26 mouse cellular contexts compared by ENCODE assay signal in genomic region chr9:23600623-23601022, GRCm38 (mm10).
DNase-seq lines count a peak whose midpoint lies in the region; ATAC-seq and TF ChIP-seq lines count a peak whose summit lies in the region.
"Had no signal": no experiment of that assay in that cellular context is flagged by ENCODE, and none has a peak within 500 bp of the region (broad histone marks: within the 10 kb centered on the region; RNA-seq: fewer than 3 reads in every experiment).

No protein-coding gene starts in this region.

- no peak for ATAC-seq in Patski
- ATAC-seq: activated CD4-positive, CD25-positive, alpha-beta regulatory T cell, adult 4 months; CD4-positive, CD25-positive, alpha-beta regulatory T cell, adult 4 months; forebrain, embryonic 14.5 days; forebrain, postnatal 0 days; intestine, postnatal 0 days had no signal

- no peak for TF ChIP-seq EP300 in CH12.LX (IDR thresholded peaks at IDR 0.05; ENCODE audit: low read length)

- H3K4me1 ChIP-seq in CH12.LX (ENCODE audit: control insufficient read depth in 1 of 2, insufficient read depth in 2 of 2), result no peaks in the 10 kb centered on the region
- H3K4me1 ChIP-seq in thymus, adult 2 months (replicated peaks; ENCODE audit: control insufficient read depth, insufficient read depth, low read length), result no peaks in the 10 kb centered on the region
- H3K4me1 ChIP-seq: embryonic facial prominence, embryonic 12.5 days; embryonic facial prominence, embryonic 15.5 days; heart, embryonic 10.5 days had no signal

- no peak overlapping the region for H3K4me3 ChIP-seq in CH12.LX (replicated peaks in 1 of 3; ENCODE audit: low read depth in 2 of 3, low read length in 2 of 3, poor library complexity in 1 of 3)
- no peak overlapping the region for H3K4me3 ChIP-seq in thymus, adult 2 months (ENCODE audit: control insufficient read depth, insufficient read depth, low read length)
- H3K4me3 ChIP-seq: embryonic facial prominence, embryonic 12.5 days; embryonic facial prominence, embryonic 15.5 days; gastrocnemius, adult 2 months; heart, embryonic 10.5 days had no signal

- WGBS in thymus, adult 2 months, result 92% methylated on average over 2 of the region's 2 CpGs

- TF ChIP-seq POLR2A in CH12.LX (IDR thresholded peaks at IDR 0.05; ENCODE audit: low read depth, low read length), result no peak
- TF ChIP-seq POLR2A in thymus, adult 2 months (IDR thresholded peaks at IDR 0.05; ENCODE audit: control insufficient read depth, extremely low read depth, insufficient read depth, low read length, poor library complexity), result no peak

- peak; percentile 45 to 47 for DNase-seq in cerebellum, postnatal 14 days
- no peak for DNase-seq in cerebellum, postnatal 36 days
- peak; percentile 10 for DNase-seq in left cerebral cortex, postnatal 4 days
- no peak for DNase-seq in left cerebral cortex, adult 8-10 months (ENCODE audit: low spot score in 2 of 2)
- DNase-seq in CH12.LX (ENCODE audit: extremely low read depth), result no peak
- no peak for DNase-seq in Patski (ENCODE audit: low read depth, low spot score)
- DNase-seq in thymus, adult 2 months, result no peak
- DNase-seq in natural killer cell, adult 2 months (ENCODE audit: low spot score in 2 of 2), result no peak
- DNase-seq: adrenal gland, adult 8-10 months; adrenal gland, postnatal 25 days; cerebellum, adult 2 months; cerebellum, adult 9-11 months; forebrain, postnatal 0 days; gastrocnemius, adult 2 months; gastrocnemius, postnatal 14 days; heart, adult 18-20 months; heart, postnatal 36 days; kidney, adult 2 months had no signal

- dilution Hi-C loops in CH12.LX (cut with MboI; ENCODE audit: extremely low pct_ligation_motif_present, extremely low pct_unique_long_range_greater_than_20kb, low sequenced_read_pairs), result no loop called here

- intact Hi-C loops in left cerebral cortex, postnatal 4 days (cut with DNase I), result no loop called here

- POLR2A ChIA-PET in Patski (lab: Charles Lee), result no interaction called here

- H3K36me3 ChIP-seq in CH12.LX (replicated peaks in 1 of 2; ENCODE audit: control insufficient read depth in 1 of 2, insufficient read depth in 1 of 2, low read length in 1 of 2), result no peaks in the 10 kb centered on the region
- no peaks in the 10 kb centered on the region for H3K36me3 ChIP-seq in thymus, adult 2 months (ENCODE audit: control insufficient read depth, insufficient read depth, low read length)
- H3K36me3 ChIP-seq: embryonic facial prominence, embryonic 12.5 days; embryonic facial prominence, embryonic 15.5 days; heart, embryonic 10.5 days had no signal

- no peak overlapping the region for H3K9ac ChIP-seq in CH12.LX (ENCODE audit: insufficient read depth, low read depth)
- H3K9ac ChIP-seq: embryonic facial prominence, embryonic 12.5 days; embryonic facial prominence, embryonic 15.5 days; forebrain, postnatal 0 days; hindbrain, embryonic 14.5 days had no signal

- no peaks in the 10 kb centered on the region for H3K9me3 ChIP-seq in CH12.LX (replicated peaks; ENCODE audit: low read length)
- H3K9me3 ChIP-seq: embryonic facial prominence, embryonic 12.5 days; embryonic facial prominence, embryonic 15.5 days; heart, embryonic 10.5 days had no signal

- peak; percentile 8 for TF ChIP-seq RAD21 in CH12.LX (IDR thresholded peaks at IDR 0.05; ENCODE audit: low read depth, low read length)

- no peak overlapping the region for H3K4me2 ChIP-seq in CH12.LX (ENCODE audit: insufficient read depth, low read depth, poor library complexity, severe bottlenecking)
- H3K4me2 ChIP-seq: embryonic facial prominence, embryonic 12.5 days; embryonic facial prominence, embryonic 15.5 days; hindbrain, embryonic 14.5 days had no signal

- TF ChIP-seq CTCF in CH12.LX (conservative IDR thresholded peaks at IDR 0.05 in 1 of 2, IDR thresholded peaks at IDR 0.05 in 1 of 2; ENCODE audit: low read depth in 2 of 2, low read length in 2 of 2) (peak in 1 of 2 experiments; percentile 31; a peak in 1 of 4 replicates), Patski (IDR thresholded peaks at IDR 0.05) (peak; percentile 40)
- TF ChIP-seq CTCF in thymus, adult 2 months (IDR thresholded peaks at IDR 0.05; ENCODE audit: borderline replicate concordance, control insufficient read depth, extremely low read depth, insufficient read depth, low read length, poor library complexity), result no peak

- no peak overlapping the region for H3K27ac ChIP-seq in CH12.LX (ENCODE audit: insufficient read depth, low read depth)
- no peak overlapping the region for H3K27ac ChIP-seq in thymus, adult 2 months (ENCODE audit: control insufficient read depth, insufficient read depth, low read length)
- H3K27ac ChIP-seq: embryonic facial prominence, embryonic 12.5 days; embryonic facial prominence, embryonic 15.5 days; gastrocnemius, adult 2 months; heart, embryonic 10.5 days; hindbrain, embryonic 14.5 days had no signal

- in situ Hi-C loops in CH12.LX (cut with MboI; ENCODE audit: low pct_ligation_motif_present, low pct_unique_long_range_greater_than_20kb, low sequenced_read_pairs) (no loop called here), Patski (cut with MboI; ENCODE audit: low pct_unique_long_range_greater_than_20kb) (no loop called here)

- no peaks in the 10 kb centered on the region for H3K79me2 ChIP-seq in CH12.LX (replicated peaks; ENCODE audit: control insufficient read depth, extremely low read depth, insufficient read depth, poor library complexity, severe bottlenecking)

- H3K27me3 ChIP-seq in CH12.LX (replicated peaks) (no peaks in the 10 kb centered on the region), Patski (no peaks in the 10 kb centered on the region)
- H3K27me3 ChIP-seq in thymus, adult 2 months (ENCODE audit: control insufficient read depth, insufficient read depth, low read length), result no peaks in the 10 kb centered on the region
- H3K27me3 ChIP-seq: embryonic facial prominence, embryonic 12.5 days; embryonic facial prominence, embryonic 15.5 days had no signal

- CTCF ChIA-PET in Patski (lab: Charles Lee), result no interaction called here

TF ChIP-seq in CH12.LX, 34 proteins besides CTCF, POLR2A, EP300 and RAD21:
- TF ChIP-seq RCOR1 (conservative IDR thresholded peaks at IDR 0.05; ENCODE audit: low read depth, low read length) (no peak), NELFE (IDR thresholded peaks at IDR 0.05; ENCODE audit: low read depth, low read length) (no peak), ZMIZ1 (IDR thresholded peaks at IDR 0.05; ENCODE audit: low read depth, low read length) (no peak), CHD2 (IDR thresholded peaks at IDR 0.05; ENCODE audit: low read length) (no peak), USF2 (conservative IDR thresholded peaks at IDR 0.05; ENCODE audit: low read depth, low read length) (no peak), SIN3A (IDR thresholded peaks at IDR 0.05; ENCODE audit: low read length) (no peak), ZC3H11A (IDR thresholded peaks at IDR 0.05; ENCODE audit: low read depth, low read length) (no peak), MAZ (IDR thresholded peaks at IDR 0.05; ENCODE audit: low read depth, low read length) (no peak), PAX5 (IDR thresholded peaks at IDR 0.05; ENCODE audit: low read length) (no peak), TBP (conservative IDR thresholded peaks at IDR 0.05; ENCODE audit: low read depth, low read length) (no peak), NRF1 (IDR thresholded peaks at IDR 0.05; ENCODE audit: low read depth, low read length) (no peak), GABPA (IDR thresholded peaks at IDR 0.05; ENCODE audit: insufficient replicate concordance, low read depth, low read length) (no peak), BHLHE40 (IDR thresholded peaks at IDR 0.05; ENCODE audit: low read depth, low read length) (no peak)

Comparison
In these comparisons a context has a peak if more than half of its experiments do, and no peak if none do; other contexts are left out.
1. DNase-seq: peak in cerebellum, postnatal 14 days (2 of 2) and left cerebral cortex, postnatal 4 days (single experiment); none in cerebellum, postnatal 36 days (0 of 2), left cerebral cortex, adult 8-10 months (0 of 2), CH12.LX (single experiment), Patski (single experiment), thymus, adult 2 months (single experiment) and natural killer cell, adult 2 months (0 of 2).